Mouse (Mus musculus) stomach, postnatal 0 days (tissue): ENCODE data around the gene Ehd2.

Source experiments
- CTCF ChIP-seq: IDR thresholded peaks from 2 replicates; pipeline ENCODE4 v1.5.1; 2016; ENCODE audit warnings: antibody characterized with exemption, low read depth, mild to moderate bottlenecking, moderate library complexity
- EP300 ChIP-seq: optimal IDR thresholded peaks from 2 replicates; pipeline ENCODE3; 2016; ENCODE audit warnings: antibody characterized with exemption

- TF ChIP-seq CTCF, result no peak
- TF ChIP-seq EP300, result no peak
Observed at GRCm38 (mm10) chr7:16011418-16012085, 44.2 kb upstream of the Ehd2 start.
